Comparison of ENCODE assay signal across 12 mouse cellular contexts in genomic region chr5:128813121-128813520, GRCm38 (mm10).
A peak's percentile ranks its signal among the peaks of the same experiment; 100 is the strongest.
DNase-seq lines count a peak whose midpoint lies in the region; ATAC-seq and TF ChIP-seq lines count a peak whose summit lies in the region.
"Had no signal": no experiment of that assay in that cellular context is flagged by ENCODE, and none has a peak within 500 bp of the region (broad histone marks: within the 10 kb centered on the region; RNA-seq: fewer than 3 reads in every experiment).

No protein-coding gene starts in this region.

- no peaks in the 10 kb centered on the region for H3K27me3 ChIP-seq in liver, embryonic 14.5 days (ENCODE audit: control insufficient read depth, insufficient read depth, low read length)
- H3K27me3 ChIP-seq in liver, embryonic 11.5 days (replicated peaks; ENCODE audit: control insufficient read depth, insufficient read depth, low read length), result no peaks in the 10 kb centered on the region
- H3K27me3 ChIP-seq: heart, embryonic 15.5 days; liver, embryonic 13.5 days had no signal

- no peak overlapping the region for H3K27ac ChIP-seq in liver, embryonic 14.5 days
- no peak overlapping the region for H3K27ac ChIP-seq in liver, embryonic 11.5 days (ENCODE audit: low read depth, low read length)
- H3K27ac ChIP-seq in ES-E14 (ENCODE audit: insufficient read depth, low read depth, low read length, poor library complexity, severe bottlenecking), result no peak overlapping the region
- H3K27ac ChIP-seq: embryonic facial prominence, embryonic 15.5 days; heart, embryonic 15.5 days; liver, embryonic 13.5 days; midbrain, embryonic 13.5 days had no signal

- WGBS in liver, embryonic 14.5 days (ENCODE audit: insufficient replicate concordance), result 24% methylated on average over 11 of the region's 11 CpGs
- 26% methylated on average over 11 of the region's 11 CpGs for WGBS in liver, embryonic 11.5 days

- intact Hi-C loops in heart, postnatal 14 days (cut with DNase I), result no loop called here

- no peak overlapping the region for H3K4me2 ChIP-seq in liver, embryonic 14.5 days (ENCODE audit: low read depth)
- no peak overlapping the region for H3K4me2 ChIP-seq in liver, embryonic 11.5 days
- H3K4me2 ChIP-seq: embryonic facial prominence, embryonic 15.5 days; heart, embryonic 15.5 days; liver, embryonic 13.5 days; midbrain, embryonic 13.5 days had no signal

- TF ChIP-seq CTCF in liver, embryonic 14.5 days (IDR thresholded peaks at IDR 0.05; ENCODE audit: low read depth), result 0 out of 2 replicates have a peak, but pooled peaks have one; percentile 13
- TF ChIP-seq CTCF in brain, embryonic 14.5 days (IDR thresholded peaks at IDR 0.05; ENCODE audit: borderline replicate concordance, extremely low read depth, insufficient read depth, insufficient read length), result peak; percentile 54; the same call in 1 of the 2 replicates

- no peaks in the 10 kb centered on the region for H3K4me1 ChIP-seq in liver, embryonic 14.5 days (replicated peaks; ENCODE audit: control insufficient read depth in 2 of 2, insufficient read depth in 2 of 2, low read length in 1 of 2)
- no peaks in the 10 kb centered on the region for H3K4me1 ChIP-seq in liver, embryonic 11.5 days (replicated peaks; ENCODE audit: control insufficient read depth, insufficient read depth, low read length)
- peaks cover 0 to 12% of the 10 kb centered on the region in 2 experiments; a peak in 2 of 4 replicates for H3K4me1 ChIP-seq in ES-E14 (ENCODE audit: control insufficient read depth in 2 of 2, insufficient read depth in 2 of 2, low read length in 2 of 2, poor library complexity in 1 of 2)
- H3K4me1 ChIP-seq: embryonic facial prominence, embryonic 15.5 days; liver, embryonic 13.5 days had no signal

- in situ Hi-C loops in ES-E14 (cut with MboI; ENCODE audit: low sequenced_read_pairs in 2 of 2, unreplicated experiment in 2 of 2), result no loop called here

- no peaks in the 10 kb centered on the region for H3K36me3 ChIP-seq in liver, embryonic 14.5 days (replicated peaks; ENCODE audit: control insufficient read depth, insufficient read depth, low read depth)
- H3K36me3 ChIP-seq in liver, embryonic 11.5 days (ENCODE audit: control insufficient read depth, insufficient read depth, low read length), result no peaks in the 10 kb centered on the region
- H3K36me3 ChIP-seq in ES-E14 (ENCODE audit: control insufficient read depth, insufficient read depth, low read length, poor library complexity, severe bottlenecking), result no peaks in the 10 kb centered on the region
- H3K36me3 ChIP-seq: embryonic facial prominence, embryonic 15.5 days; heart, embryonic 15.5 days; liver, embryonic 13.5 days; midbrain, embryonic 13.5 days had no signal

- no peak for ATAC-seq in liver, embryonic 14.5 days (ENCODE audit: insufficient read depth)
- no peak for ATAC-seq in liver, embryonic 11.5 days (replicated peaks; ENCODE audit: low FRiP score)
- ATAC-seq: midbrain, embryonic 13.5 days had no signal

- H3K9me3 ChIP-seq in liver, embryonic 14.5 days (ENCODE audit: control insufficient read depth, low read length), result no peaks in the 10 kb centered on the region
- H3K9me3 ChIP-seq in liver, embryonic 11.5 days (ENCODE audit: control insufficient read depth, low read length), result no peaks in the 10 kb centered on the region
- no peaks in the 10 kb centered on the region for H3K9me3 ChIP-seq in ES-E14 (ENCODE audit: control insufficient read depth, insufficient read depth, low read depth, low read length)
- H3K9me3 ChIP-seq: embryonic facial prominence, embryonic 15.5 days; heart, embryonic 15.5 days; liver, embryonic 13.5 days; midbrain, embryonic 13.5 days had no signal

- no peak for TF ChIP-seq EP300 in liver, embryonic 14.5 days (IDR thresholded peaks at IDR 0.05; ENCODE audit: low read depth)

- no peak overlapping the region for H3K9ac ChIP-seq in liver, embryonic 14.5 days (replicated peaks)
- no peak overlapping the region for H3K9ac ChIP-seq in liver, embryonic 11.5 days (ENCODE audit: low read depth, low read length)
- no peak overlapping the region; the same call in 1 of the 2 replicates for H3K9ac ChIP-seq in ES-E14 (ENCODE audit: insufficient read depth, low read depth, low read length, poor library complexity, severe bottlenecking)
- H3K9ac ChIP-seq: embryonic facial prominence, embryonic 15.5 days; heart, embryonic 15.5 days; liver, embryonic 13.5 days; midbrain, embryonic 13.5 days had no signal

- no peak overlapping the region for H3K4me3 ChIP-seq in liver, embryonic 14.5 days (ENCODE audit: insufficient read depth in 1 of 2, low read depth in 2 of 2, low read length in 2 of 2)
- H3K4me3 ChIP-seq in liver, embryonic 11.5 days (ENCODE audit: low read depth, low read length), result no peak overlapping the region
- H3K4me3 ChIP-seq in ES-E14 (ENCODE audit: insufficient read depth in 1 of 2, low read depth in 1 of 2, low read length in 2 of 2, poor library complexity in 1 of 2, severe bottlenecking in 1 of 2), result peak overlapping the region in 1 of 2 experiments; percentile 7; a peak in 1 of 4 replicates
- H3K4me3 ChIP-seq: embryonic facial prominence, embryonic 15.5 days; heart, embryonic 15.5 days; liver, embryonic 13.5 days; midbrain, embryonic 13.5 days had no signal

- TF ChIP-seq POLR2A in brain, embryonic 14.5 days (IDR thresholded peaks at IDR 0.05; ENCODE audit: borderline replicate concordance, extremely low read depth, insufficient read depth, insufficient read length, poor library complexity, severe bottlenecking), result no peak

- no peak for DNase-seq in liver, embryonic 14.5 days (ENCODE audit: low read depth in 3 of 3, low spot score in 3 of 3)
- no peak for DNase-seq in liver, embryonic 11.5 days (ENCODE audit: low spot score)
- peak; percentile 43 for DNase-seq in ES-E14 (ENCODE audit: low read depth, low spot score)
- DNase-seq in brain, embryonic 14.5 days (ENCODE audit: low read depth), result peak; percentile 33
- peak; percentile 50 for DNase-seq in mesoderm, embryonic 11.5 days (ENCODE audit: low read depth, low spot score)
- DNase-seq in heart, postnatal 14 days, result no peak
- no peak for DNase-seq in adrenal gland, postnatal 10 days
- DNase-seq: gastrocnemius, postnatal 10 days; liver, embryonic 13.5 days had no signal

TF ChIP-seq in ES-E14, 5 proteins besides CTCF, POLR2A, EP300 and RAD21:
- TF ChIP-seq MAFK (IDR thresholded peaks at IDR 0.05; ENCODE audit: insufficient read depth, low read depth, low read length) (no peak), CHD2 (IDR thresholded peaks at IDR 0.05; ENCODE audit: low read depth, low read length) (no peak), ZC3H11A (IDR thresholded peaks at IDR 0.05; ENCODE audit: borderline replicate concordance, low read depth, low read length) (no peak), HCFC1 (IDR thresholded peaks at IDR 0.05; ENCODE audit: borderline replicate concordance, insufficient read depth, low read length) (no peak), ZNF384 (IDR thresholded peaks at IDR 0.05; ENCODE audit: low read depth, low read length) (no peak)

Comparison
In these comparisons a context has a peak if more than half of its experiments do, and no peak if none do; other contexts are left out.
1. DNase-seq: peak in ES-E14 (single experiment), brain, embryonic 14.5 days (single experiment) and mesoderm, embryonic 11.5 days (single experiment); none in liver, embryonic 14.5 days (0 of 3), liver, embryonic 11.5 days (single experiment), heart, postnatal 14 days (0 of 2) and adrenal gland, postnatal 10 days (single experiment).